Mouse (Mus musculus) right cerebral cortex, adult 2 months (tissue): ENCODE measurements around the gene Nav2.

Source experiments
- DNase-seq, 2 experiments: peaks; one replicate each; pipeline ENCODE4 v3.0.0; 2021 to 2022; ENCODE audit warnings: low spot score in 2 of 2

Nav2 gene

DNA sequence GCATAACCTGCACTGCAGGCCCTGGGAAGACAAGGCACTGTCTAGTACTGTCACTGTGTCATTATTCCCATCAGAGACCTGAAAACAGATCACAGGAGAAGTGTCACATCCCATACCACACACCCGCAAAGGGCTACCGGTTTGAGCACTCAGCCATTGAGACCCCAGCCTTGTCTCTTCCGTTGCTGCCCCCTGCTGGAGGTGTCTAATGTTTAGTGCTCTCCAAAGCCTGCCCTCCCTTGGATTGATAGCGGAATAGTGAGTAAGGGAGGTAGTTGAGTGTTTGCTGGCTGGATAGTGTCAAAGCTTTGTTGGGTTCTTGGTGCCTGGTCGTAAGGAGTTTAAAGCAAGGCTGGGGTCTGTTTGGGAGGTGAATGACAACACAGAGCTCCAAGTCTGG lies 568.1 kb downstream of the Nav2 start:
- peak; percentile 64 to 65 for DNase-seq

DNA sequence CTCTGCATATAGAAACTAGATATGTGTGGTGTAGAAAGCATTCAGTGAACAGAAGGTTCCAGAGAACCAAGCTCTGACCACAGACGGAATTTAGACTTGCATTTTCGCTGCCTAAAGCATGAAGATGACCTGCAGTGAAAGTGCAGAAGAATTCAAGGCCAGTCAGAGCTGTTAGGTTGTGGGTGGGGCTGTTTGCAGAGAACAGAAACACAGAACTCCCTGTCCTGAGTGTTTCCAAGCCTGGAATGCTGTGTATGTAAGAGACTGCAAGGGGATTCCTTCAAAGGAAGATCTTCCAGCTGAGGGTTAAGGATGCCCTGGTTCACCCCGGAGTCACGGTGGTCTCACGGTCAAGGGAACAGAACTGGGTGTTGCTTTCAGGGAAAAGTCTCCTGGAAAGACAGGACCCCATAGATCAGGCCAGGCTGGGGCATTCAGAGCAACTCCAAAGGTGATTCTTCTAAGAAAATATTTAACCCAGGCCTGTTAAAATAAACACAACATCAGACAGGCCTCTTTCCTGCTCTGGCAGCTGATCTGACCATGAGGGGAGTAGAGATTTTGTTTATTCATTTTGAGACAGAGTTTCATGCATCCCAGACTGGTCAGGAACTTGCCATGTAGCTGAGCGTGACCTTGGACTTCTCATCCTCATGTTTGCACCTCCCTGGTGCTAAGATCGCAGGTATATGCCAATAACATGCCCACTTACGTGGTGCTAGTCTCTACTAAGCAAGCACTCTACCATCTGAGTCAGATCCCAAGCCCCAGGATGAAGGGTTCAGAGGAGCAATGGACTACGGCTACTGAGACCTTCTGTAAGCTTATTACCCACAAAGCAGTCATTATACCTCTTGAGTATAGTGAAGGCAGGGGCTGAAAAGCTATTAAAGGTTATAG lies 568.8 kb downstream of the Nav2 start:
- DNase-seq, result no peak

GRCm38 (mm10) chr7:49477976-49478349 lies 569.4 kb downstream of the Nav2 start:
- no peak for DNase-seq

DNA sequence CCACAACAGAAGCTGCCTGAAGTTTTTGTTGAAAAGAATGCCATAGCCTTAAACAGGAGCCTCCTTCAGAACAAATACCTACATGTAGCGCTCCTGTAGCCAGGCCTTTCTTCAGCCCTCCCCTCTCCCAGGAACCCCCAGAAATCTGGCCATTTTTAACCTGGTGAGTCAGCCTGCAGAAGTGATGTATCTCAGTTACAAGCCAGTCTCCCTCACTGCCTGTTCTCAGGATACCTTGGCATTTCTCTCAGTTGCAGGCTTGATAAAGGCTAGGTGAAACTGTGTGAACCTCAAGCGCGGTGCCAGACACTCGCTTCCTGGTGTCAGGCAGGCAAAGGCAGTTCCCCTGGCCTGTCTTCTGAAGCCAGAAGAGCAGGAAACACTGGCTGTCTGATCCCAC lies 570.4 kb downstream of the Nav2 start:
- DNase-seq, result no peak

DNA sequence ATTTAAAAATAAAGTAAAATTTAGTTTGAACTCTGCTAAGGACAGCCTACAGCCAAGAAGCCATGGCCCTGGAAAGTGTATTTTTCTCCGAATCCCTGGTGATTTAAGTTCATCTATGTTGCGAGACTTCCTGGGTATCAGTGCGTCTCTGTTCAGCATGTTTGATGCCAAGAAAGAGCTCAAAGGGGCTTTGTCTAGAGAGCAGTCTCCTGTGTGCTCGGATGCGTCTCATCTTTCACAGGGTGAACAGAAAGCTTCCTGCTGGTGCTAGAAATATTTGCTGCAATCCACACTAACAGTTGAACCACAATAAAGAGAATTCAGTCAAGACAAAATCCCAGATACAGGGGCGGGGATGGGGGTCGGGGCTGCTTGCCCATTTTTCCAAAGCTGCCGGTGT lies 572.4 kb downstream of the Nav2 start:
- no peak for DNase-seq

GRCm38 (mm10) chr7:49484036-49484744 lies 575.7 kb downstream of the Nav2 start:
- no peak for DNase-seq

DNA sequence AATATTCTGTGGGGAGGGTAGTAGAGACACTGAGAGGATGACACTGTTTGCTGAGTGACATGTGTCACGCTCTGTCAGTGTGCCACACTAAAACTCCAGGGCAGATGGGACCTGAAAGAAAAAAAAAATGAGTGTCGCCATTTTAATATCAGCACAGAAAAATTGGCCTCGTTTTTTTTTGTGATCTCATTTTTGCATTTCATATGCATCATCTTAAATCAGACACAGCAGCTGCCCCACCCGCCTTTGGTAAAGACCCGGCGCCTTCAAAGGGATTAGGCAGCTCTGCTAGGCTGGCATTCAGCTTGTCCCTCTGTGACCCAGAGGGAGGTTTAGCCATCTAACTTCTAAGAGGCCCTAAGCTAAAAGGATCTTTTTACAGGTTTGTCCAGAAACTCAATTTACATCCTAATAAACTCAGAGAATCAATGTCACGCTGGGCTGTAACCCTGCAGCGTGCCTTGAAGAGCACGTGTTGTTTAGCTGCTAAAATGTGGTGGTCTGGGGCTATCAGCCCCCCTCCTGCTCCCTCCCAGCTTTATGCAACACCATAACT lies 576.9 kb downstream of the Nav2 start:
- no peak for DNase-seq

GRCm38 (mm10) chr7:49487347-49487746 lies 578.8 kb downstream of the Nav2 start:
- DNase-seq, result no peak

- no peak for DNase-seq
Measured at GRCm38 (mm10) chr7:49488493-49489087, 580.1 kb downstream of the Nav2 start.

DNA sequence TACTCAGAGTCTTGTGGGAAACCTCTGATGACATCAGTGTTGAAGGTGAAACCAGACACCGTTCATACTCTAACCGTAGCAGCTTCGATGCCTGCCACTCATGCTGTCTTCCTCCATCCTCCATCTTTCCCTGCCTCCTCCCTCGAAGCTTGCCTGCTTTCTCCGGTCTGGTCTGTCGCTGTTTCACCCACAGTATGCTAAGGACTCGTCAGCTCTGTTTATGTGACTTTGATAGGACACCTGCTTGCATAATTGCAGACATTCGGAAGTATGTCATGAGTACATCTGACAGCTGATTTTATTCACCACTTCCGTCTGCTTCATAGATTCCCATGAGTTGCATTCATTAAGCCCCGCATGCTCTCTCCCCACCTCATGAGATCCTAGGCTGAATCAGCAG lies 582.3 kb downstream of the Nav2 start:
- DNase-seq, result no peak

DNA sequence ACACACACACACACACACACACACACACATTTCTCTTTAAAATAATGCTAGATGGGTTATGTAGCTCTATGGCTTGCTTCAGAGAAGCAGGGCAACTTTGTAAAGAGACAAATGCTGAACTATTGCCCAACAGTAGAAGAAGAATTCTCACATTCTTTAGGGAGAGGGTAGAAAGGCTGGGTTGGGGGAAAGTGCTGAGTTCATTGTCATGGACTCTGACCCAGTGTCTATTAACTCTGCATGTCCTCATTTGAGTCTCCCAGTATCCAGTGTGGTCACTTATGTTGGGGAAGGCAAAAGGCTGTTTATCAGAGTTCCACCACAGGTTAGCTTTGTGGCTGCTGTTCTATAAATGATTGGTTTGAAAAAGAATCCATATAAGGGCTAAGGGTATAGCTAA lies 584.1 kb downstream of the Nav2 start:
- DNase-seq, result no peak

DNA sequence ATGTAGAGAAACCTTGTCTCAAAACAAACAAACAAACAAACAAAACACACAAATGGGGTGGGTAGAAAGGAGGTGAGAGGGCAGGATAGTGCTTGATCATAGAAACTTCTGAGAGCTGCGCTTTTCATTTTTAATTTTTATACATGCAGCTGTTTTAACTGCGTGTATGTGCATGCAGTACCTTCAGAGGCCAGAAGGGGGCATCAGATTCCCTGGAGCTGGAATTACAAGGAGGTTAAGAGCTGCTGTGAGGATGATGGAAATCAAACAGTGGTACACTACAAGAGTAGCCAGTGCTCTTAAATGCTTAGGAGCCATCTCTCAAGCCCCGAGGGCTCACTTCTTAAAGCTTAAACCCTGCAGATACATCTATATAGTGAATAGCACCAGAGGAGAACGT lies 584.7 kb downstream of the Nav2 start:
- no peak for DNase-seq

- DNase-seq, result peak; percentile 80
Measured at GRCm38 (mm10) chr7:49494654-49495053, 586.1 kb downstream of the Nav2 start.

DNA sequence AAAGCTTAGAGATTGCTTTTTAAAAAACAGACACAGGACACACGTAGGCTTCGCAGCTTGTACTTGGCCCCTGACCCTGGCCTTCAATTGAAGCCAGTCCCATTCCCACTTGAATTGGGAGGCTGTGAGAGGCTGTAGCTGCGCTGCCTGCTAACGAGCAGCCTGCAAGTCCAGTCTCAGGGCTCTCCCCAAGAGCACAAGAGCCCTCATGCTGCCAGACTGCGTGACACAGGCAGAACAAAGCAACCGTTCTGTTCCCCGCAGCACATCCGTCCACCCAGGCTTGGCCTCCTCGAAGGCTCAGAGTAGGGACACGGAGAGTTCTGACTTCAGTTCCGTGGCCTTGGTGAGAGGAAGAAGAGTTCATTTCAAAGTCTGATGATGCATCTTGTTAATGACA lies 587.6 kb downstream of the Nav2 start:
- no peak for DNase-seq

- peak; percentile 45 to 51 for DNase-seq
Measured at GRCm38 (mm10) chr7:49496766-49497425, 588.4 kb downstream of the Nav2 start.

GRCm38 (mm10) chr7:49497426-49497892 lies 588.9 kb downstream of the Nav2 start:
- DNase-seq, result no peak

- no peak for DNase-seq
Measured at GRCm38 (mm10) chr7:49499598-49499997, 591.1 kb downstream of the Nav2 start.

DNA sequence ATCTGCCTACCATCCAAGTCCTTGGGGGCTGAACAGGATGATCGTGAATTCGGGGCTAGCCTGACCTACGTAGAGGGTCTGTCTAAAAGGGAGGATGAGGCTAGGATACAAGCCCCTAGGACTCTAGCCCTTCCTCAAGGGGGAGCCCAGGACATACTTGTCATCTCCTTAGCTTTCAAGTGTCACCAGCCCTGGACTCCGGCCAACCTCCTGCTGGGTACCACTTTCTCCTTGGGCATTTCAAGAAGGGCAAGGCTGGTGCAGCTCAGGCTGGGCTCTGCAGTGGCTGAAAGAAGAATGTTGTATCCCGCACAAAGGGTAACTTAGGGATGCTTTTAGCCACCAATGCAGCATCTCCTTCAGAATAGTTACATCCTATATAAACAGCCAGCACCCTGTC lies 592.4 kb downstream of the Nav2 start:
- no peak for DNase-seq

GRCm38 (mm10) chr7:49503419-49503818 lies 594.9 kb downstream of the Nav2 start:
- DNase-seq, result no peak

- DNase-seq, result no peak
Measured at GRCm38 (mm10) chr7:49503881-49504280, 595.4 kb downstream of the Nav2 start.

DNA sequence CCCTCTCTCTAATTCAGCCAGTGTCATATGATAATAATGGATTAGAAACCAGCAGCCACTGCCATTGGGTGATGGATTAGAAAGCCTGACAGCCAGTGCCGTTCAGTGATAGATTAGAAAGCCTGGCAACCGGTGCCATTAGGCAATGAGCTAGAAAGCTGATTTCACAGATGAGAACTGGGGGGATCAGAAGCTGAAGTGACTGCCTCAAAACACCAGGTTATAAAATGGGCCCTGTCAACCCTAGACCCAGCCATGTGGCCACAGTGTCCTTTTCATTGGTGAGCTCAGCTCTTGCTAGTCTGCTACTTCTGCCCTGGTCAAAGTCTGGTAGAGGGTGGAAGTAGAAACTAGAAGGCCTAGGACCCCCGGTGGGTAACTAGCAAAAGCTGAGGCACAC lies 595.8 kb downstream of the Nav2 start:
- DNase-seq, result no peak

DNA sequence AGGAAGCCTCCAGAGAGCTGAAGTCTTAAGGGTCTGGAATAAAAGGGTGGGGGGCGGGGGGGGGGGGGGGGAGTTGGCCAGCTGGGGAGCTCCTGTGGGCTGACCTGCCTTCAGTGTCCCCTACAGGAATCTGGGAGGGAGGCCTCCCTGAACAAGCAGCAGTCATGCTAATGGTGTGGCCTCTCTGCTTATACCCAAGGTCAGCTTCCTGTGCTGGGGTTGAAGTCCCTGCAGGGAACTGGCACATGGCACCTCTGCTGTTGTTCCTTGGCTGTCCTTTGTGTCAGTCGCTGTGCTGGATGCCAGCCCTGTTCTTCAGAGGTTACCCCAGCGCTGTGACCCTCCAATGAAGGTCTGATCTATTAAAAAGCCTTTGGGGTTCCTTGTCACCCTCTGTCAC lies 596.5 kb downstream of the Nav2 start:
- no peak for DNase-seq
